In genomic region chr16:85762052-85762665, GRCm38 (mm10) we compare ENCODE assay signal across 17 mouse cellular contexts.
"Had no signal": no experiment of that assay in that cellular context is flagged by ENCODE, and none has a peak within 500 bp of the region (broad histone marks: within the 10 kb centered on the region; RNA-seq: fewer than 3 reads in every experiment).

No protein-coding gene starts in this region.

- H3K36me3 ChIP-seq: kidney, embryonic 15.5 days; limb, embryonic 15.5 days; liver, embryonic 12.5 days; lung, embryonic 15.5 days; midbrain, embryonic 13.5 days; neural tube, embryonic 15.5 days had no signal

- H3K27me3 ChIP-seq: kidney, embryonic 15.5 days; limb, embryonic 15.5 days; liver, embryonic 12.5 days; lung, embryonic 15.5 days; midbrain, embryonic 13.5 days; neural tube, embryonic 15.5 days had no signal

- H3K27ac ChIP-seq: kidney, embryonic 15.5 days; limb, embryonic 15.5 days; liver, embryonic 12.5 days; lung, embryonic 15.5 days; macrophage; midbrain, embryonic 13.5 days; neural tube, embryonic 15.5 days; stomach, postnatal 0 days had no signal

- ATAC-seq: liver, embryonic 12.5 days; midbrain, embryonic 13.5 days had no signal

- H3K9ac ChIP-seq: kidney, embryonic 15.5 days; limb, embryonic 15.5 days; liver, embryonic 12.5 days; lung, embryonic 15.5 days; midbrain, embryonic 13.5 days; neural tube, embryonic 15.5 days had no signal

- H3K9me3 ChIP-seq: kidney, embryonic 15.5 days; limb, embryonic 15.5 days; liver, embryonic 12.5 days; lung, embryonic 15.5 days; midbrain, embryonic 13.5 days; neural tube, embryonic 15.5 days had no signal

- DNase-seq: kidney, adult 2 months; kidney, postnatal 14 days; layer of hippocampus, postnatal 36 days; left cerebral cortex, postnatal 4 days; lung, postnatal 14 days; right cerebral cortex, adult 18-20 months; right cerebral cortex, postnatal 25 days; thymus, postnatal 4 days had no signal

- H3K4me3 ChIP-seq: kidney, embryonic 15.5 days; limb, embryonic 15.5 days; liver, embryonic 12.5 days; lung, embryonic 15.5 days; midbrain, embryonic 13.5 days; myocyte; neural tube, embryonic 15.5 days had no signal

- H3K4me2 ChIP-seq: kidney, embryonic 15.5 days; limb, embryonic 15.5 days; liver, embryonic 12.5 days; lung, embryonic 15.5 days; midbrain, embryonic 13.5 days; neural tube, embryonic 15.5 days had no signal

- H3K4me1 ChIP-seq: liver, embryonic 12.5 days; midbrain, embryonic 13.5 days; neural tube, embryonic 15.5 days had no signal
